Mouse (Mus musculus) olfactory bulb, adult 2 months (tissue): ENCODE results near the gene Bcat1.

Experiments
- CTCF ChIP-seq: fragments of 200-500 bp; IDR thresholded peaks from 2 replicates; pipeline ENCODE4 v1.5.1; 2012; ENCODE audit warnings: low read depth, mild to moderate bottlenecking, low read length, moderate library complexity; ENCODE audit not compliant: insufficient read depth
- POLR2A ChIP-seq: fragments of 200-500 bp; IDR thresholded peaks from 2 replicates; pipeline ENCODE4 v1.6.1; 2012; ENCODE audit warnings: mild to moderate bottlenecking, low read depth, low read length, moderate library complexity; ENCODE audit not compliant: insufficient read depth

- no peak for TF ChIP-seq POLR2A
- no peak for TF ChIP-seq CTCF
Measured at GRCm38 (mm10) chr6:145075548-145076224, at the start of gene Bcat1.
